Mouse (Mus musculus) heart, postnatal 10 days (tissue): ENCODE measurements around the gene Gtf3c2. TPM values are rescaled to one million over a fixed set of nuclear protein-coding genes. Genes with fewer than 3 reads are reported as not detected.

Source experiments
- DNase-seq, 2 experiments: peaks; one replicate each; pipeline ENCODE4 v3.0.0; 2021
- intact Hi-C: fragments of 180-260 bp; cut with DNase I; formaldehyde crosslinking; loops from one replicate; pipeline ENCODE4 v1.15.1; 2025
- total RNA-seq, 2 experiments: library from RNA; stranded (reverse); gene quantifications; 2 replicates each; pipeline ENCODE4 v1.2.3; 2021

The Gtf3c2 gene
- total RNA-seq, 2 experiments from 2014 or later = 45.1 to 48.3 TPM

GRCm38 (mm10) chr5:31198616-31199320 lies 18.8 kb upstream of the Gtf3c2 start:
- DNase-seq = no peak
- intact Hi-C loops = no loop called here

- DNase-seq = no peak
- intact Hi-C loops = no loop called here
Measured at GRCm38 (mm10) chr5:31198170-31198569, 18.2 kb upstream of the Gtf3c2 start.

GRCm38 (mm10) chr5:31197072-31197471 lies 17.1 kb upstream of the Gtf3c2 start:
- no peak for DNase-seq
- intact Hi-C loops = no loop called here

GRCm38 (mm10) chr5:31196207-31196606 lies 16.3 kb upstream of the Gtf3c2 start:
- intact Hi-C loops = no loop called here
- DNase-seq = no peak

GRCm38 (mm10) chr5:31195671-31196070 lies 15.7 kb upstream of the Gtf3c2 start:
- intact Hi-C loops = no loop called here
- no peak for DNase-seq

- intact Hi-C loops = no loop called here
- DNase-seq = no peak
Measured at GRCm38 (mm10) chr5:31194486-31195485, 14.8 kb upstream of the Gtf3c2 start.

- intact Hi-C loops = no loop called here
- no peak for DNase-seq
Measured at GRCm38 (mm10) chr5:31193631-31194281, 13.8 kb upstream of the Gtf3c2 start.

GRCm38 (mm10) chr5:31192939-31193630 lies 13.1 kb upstream of the Gtf3c2 start, which contains the start of the genes Snx17 and Eif2b4:
Gene Snx17, plus strand, starts transcription at chr5:31193227.
Gene Eif2b4, minus strand, starts transcription at chr5:31193430.
- intact Hi-C loops = no loop called here
- peak; percentile 100 for DNase-seq

- intact Hi-C loops = no loop called here
- DNase-seq = no peak
Measured at GRCm38 (mm10) chr5:31192045-31192938, 12.3 kb upstream of the Gtf3c2 start.

- intact Hi-C loops = no loop called here
Measured at GRCm38 (mm10) chr5:31190201-31190600, 10.3 kb upstream of the Gtf3c2 start.

GRCm38 (mm10) chr5:31188223-31188840 lies 8.4 kb upstream of the Gtf3c2 start:
- DNase-seq = no peak
- intact Hi-C loops = no loop called here

More at GRCm38 (mm10) chr5:31190201-31190600, 10.3 kb upstream of the Gtf3c2 start:
- no peak for DNase-seq

GRCm38 (mm10) chr5:31183678-31184077 lies 3.7 kb upstream of the Gtf3c2 start:
- no peak for DNase-seq
- intact Hi-C loops = no loop called here

GRCm38 (mm10) chr5:31181183-31181770 lies 1.3 kb upstream of the Gtf3c2 start:
- no peak for DNase-seq
- intact Hi-C loops = no loop called here

GRCm38 (mm10) chr5:31179301-31179765 lies 611 bp downstream of the Gtf3c2 start:
- intact Hi-C loops = no loop called here

GRCm38 (mm10) chr5:31168630-31169029 lies 11.3 kb downstream of the Gtf3c2 start:
- no peak for DNase-seq
- intact Hi-C loops = no loop called here

More at GRCm38 (mm10) chr5:31179301-31179765, 611 bp downstream of the Gtf3c2 start:
- no peak for DNase-seq

- DNase-seq = no peak
- intact Hi-C loops = no loop called here
Measured at GRCm38 (mm10) chr5:31164878-31165277, 15.1 kb downstream of the Gtf3c2 start.

- no peak for DNase-seq
- intact Hi-C loops = no loop called here
Measured at GRCm38 (mm10) chr5:31162462-31162861, 17.5 kb downstream of the Gtf3c2 start.

GRCm38 (mm10) chr5:31154152-31154553 lies 25.8 kb downstream of the Gtf3c2 start, which contains the start of gene Mpv17:
Gene Mpv17, minus strand, starts transcription at chr5:31154251.
- peak; percentile 88 for DNase-seq
- intact Hi-C loops = no loop called here
